Mouse (Mus musculus) lung, postnatal 0 days (tissue): ENCODE measurements at regions not wholly inside any gene's neighbourhood (a gene's known extent, or its start where the extent isn't known, plus 50 kb on each side); places are given as distances from the start of the nearest gene placed in this dataset.

Experiments used
- CTCF ChIP-seq: IDR thresholded peaks from 2 replicates; pipeline ENCODE4 v1.5.1; 2016; ENCODE audit warnings: antibody characterized with exemption, mild to moderate bottlenecking
- EP300 ChIP-seq: IDR thresholded peaks from 2 replicates; pipeline ENCODE4 v1.6.1; 2016; ENCODE audit warnings: antibody characterized with exemption, mild to moderate bottlenecking, control low read depth

GRCm38 (mm10) chr3:61246429-61246828 is 115.0 kb upstream of the Rap2b start:
- TF ChIP-seq CTCF (no peak), EP300 (no peak)
